Mouse (Mus musculus) testis, adult 2 months (tissue): ENCODE measurements around the gene Slc5a12. TPM values are rescaled to one million over a fixed set of nuclear protein-coding genes. Genes with fewer than 3 reads are reported as not detected.

Experiments
- H3K27ac ChIP-seq: fragments of 200-500 bp; 2 replicates; pipeline ENCODE4 v1.5.1; 2012; ENCODE audit warnings: low read depth, low read length; ENCODE audit not compliant: control insufficient read depth, insufficient read depth
- H3K27me3 ChIP-seq: fragments of 200-500 bp; 2 replicates; pipeline ENCODE4 v1.6.1; 2012; ENCODE audit warnings: mild to moderate bottlenecking, low read length, moderate library complexity; ENCODE audit not compliant: control insufficient read depth, insufficient read depth
- H3K36me3 ChIP-seq: fragments of 200-500 bp; 2 replicates; pipeline ENCODE4 v1.6.1; 2012; ENCODE audit warnings: mild to moderate bottlenecking, low read length; ENCODE audit not compliant: control insufficient read depth, insufficient read depth
- H3K4me1 ChIP-seq: fragments of 200-500 bp; 2 replicates; pipeline ENCODE4 v1.6.1; 2012; ENCODE audit warnings: low read length; ENCODE audit not compliant: control insufficient read depth, insufficient read depth
- H3K4me3 ChIP-seq: fragments of 200-500 bp; 2 replicates; pipeline ENCODE4 v1.5.1; 2012; ENCODE audit warnings: low read depth, mild to moderate bottlenecking, low read length, moderate library complexity, mixed read lengths; ENCODE audit not compliant: control insufficient read depth
- CTCF ChIP-seq: fragments of 200-500 bp; IDR thresholded peaks from 2 replicates; pipeline ENCODE4 v1.5.1; 2012; ENCODE audit warnings: low read depth, mild to moderate bottlenecking, inconsistent platforms, low read length, moderate library complexity; ENCODE audit not compliant: control insufficient read depth, insufficient read depth, insufficient replicate concordance
- POLR2A ChIP-seq: fragments of 200-500 bp; IDR thresholded peaks from 2 replicates; pipeline ENCODE4 v1.6.1; 2012; ENCODE audit warnings: low read depth, mild to moderate bottlenecking, inconsistent platforms, low read length, moderate library complexity; ENCODE audit not compliant: control insufficient read depth
- polyA plus RNA-seq: library from polyadenylated mRNA; depleted of rRNA; stranded (reverse); fragments of >200 nt; gene quantifications from 2 replicates; pipeline ENCODE4 v1.2.3, GENCODE M21; 2012; rRNA removed

Gene Slc5a12
- polyA plus RNA-seq, 1 experiment, result not detected

GRCm38 (mm10) chr2:110644358-110644757 is 47.3 kb downstream of the Slc5a12 start:
- Histone ChIP-seq H3K36me3 (no peaks in the 10 kb centered on the region), H3K27me3 (no peaks in the 10 kb centered on the region), H3K27ac (no peak overlapping the region), H3K4me3 (no peak overlapping the region), H3K4me1 (no peaks in the 10 kb centered on the region)
- TF ChIP-seq CTCF (no peak), POLR2A (no peak)

- no peak overlapping the region for H3K4me3 ChIP-seq
- TF ChIP-seq CTCF, result no peak
- no peak for TF ChIP-seq POLR2A
- H3K27me3 ChIP-seq, result no peaks in the 10 kb centered on the region
- H3K36me3 ChIP-seq, result no peaks in the 10 kb centered on the region
- no peaks in the 10 kb centered on the region for H3K4me1 ChIP-seq
- no peak overlapping the region for H3K27ac ChIP-seq
Measured at GRCm38 (mm10) chr2:110644846-110645245, 47.7 kb downstream of the Slc5a12 start.

- H3K4me3 ChIP-seq, result no peak overlapping the region
- H3K27ac ChIP-seq, result no peak overlapping the region
- H3K4me1 ChIP-seq, result no peaks in the 10 kb centered on the region
- H3K27me3 ChIP-seq, result no peaks in the 10 kb centered on the region
- H3K36me3 ChIP-seq, result no peaks in the 10 kb centered on the region
- no peak for TF ChIP-seq CTCF
- TF ChIP-seq POLR2A, result no peak
Measured at GRCm38 (mm10) chr2:110663329-110663728, 66.2 kb downstream of the Slc5a12 start.

- TF ChIP-seq CTCF (no peak), POLR2A (no peak)
- no peaks in the 10 kb centered on the region for H3K36me3 ChIP-seq
- no peak overlapping the region for H3K4me3 ChIP-seq
- H3K27me3 ChIP-seq, result no peaks in the 10 kb centered on the region
- no peak overlapping the region for H3K27ac ChIP-seq
- H3K4me1 ChIP-seq, result no peaks in the 10 kb centered on the region
Measured at GRCm38 (mm10) chr2:110671071-110671624, 74.0 kb downstream of the Slc5a12 start.

Other genes starting within 250 kb of the Slc5a12 start
- gene Fibin, start 234.1 kb upstream of the Slc5a12 start, polyA plus RNA-seq, result 1.3 and 1.9 TPM in 2 replicates
- gene Muc15, start 124.0 kb downstream of the Slc5a12 start, polyA plus RNA-seq, result 0.20 and 0.25 TPM in 2 replicates